Mouse (Mus musculus): ENCODE results near the gene Usp31.

The Usp31 gene

DNA sequence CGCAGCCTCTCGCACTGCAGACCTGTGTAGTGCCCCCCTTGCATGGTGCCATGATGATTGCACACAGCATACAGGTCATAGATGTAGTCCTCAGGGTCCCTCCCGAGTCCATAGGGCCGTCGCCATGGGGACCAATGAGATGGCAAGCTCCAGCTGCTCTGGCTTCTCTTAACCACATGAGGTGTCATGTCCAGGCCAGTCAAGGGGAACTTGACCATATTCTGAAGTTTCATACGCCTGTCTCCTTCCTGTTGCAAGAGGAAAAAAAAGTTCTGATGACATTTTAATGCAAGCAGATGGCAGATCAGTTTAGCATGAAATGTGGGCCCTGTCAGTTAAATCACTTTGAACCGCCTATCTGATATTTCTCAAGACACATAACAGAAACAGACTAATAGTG, 48.2 kb downstream of the Usp31 start:
- DNase-seq (ENCODE audit: low read depth), result no peak

GRCm38 (mm10) chr7:121654675-121655074, 52.4 kb downstream of the Usp31 start:
- DNase-seq (ENCODE audit: low read depth), result no peak

GRCm38 (mm10) chr7:121652629-121653028, 54.4 kb downstream of the Usp31 start:
- no peak for DNase-seq (ENCODE audit: low read depth)

DNA sequence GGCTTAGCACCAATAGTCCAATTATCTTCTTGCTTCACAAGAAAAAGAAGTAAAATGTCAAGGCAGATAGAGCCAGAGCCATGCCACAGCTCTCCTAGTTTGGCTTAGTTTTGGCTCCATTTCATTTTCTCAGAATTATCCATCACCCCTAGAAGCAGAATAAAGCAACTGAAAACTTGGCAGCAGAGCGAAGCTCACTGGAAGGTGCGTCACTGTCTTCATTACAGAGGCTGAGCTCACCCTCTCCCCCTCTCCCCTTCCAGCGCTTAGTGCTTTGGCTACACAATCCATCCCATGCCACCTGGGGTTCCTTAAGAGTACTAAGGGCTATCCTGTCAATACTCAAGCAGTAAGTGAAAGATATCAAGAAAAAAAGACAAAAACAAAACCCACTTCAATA, 56.3 kb downstream of the Usp31 start:
- no peak for DNase-seq (ENCODE audit: low read depth)

DNA sequence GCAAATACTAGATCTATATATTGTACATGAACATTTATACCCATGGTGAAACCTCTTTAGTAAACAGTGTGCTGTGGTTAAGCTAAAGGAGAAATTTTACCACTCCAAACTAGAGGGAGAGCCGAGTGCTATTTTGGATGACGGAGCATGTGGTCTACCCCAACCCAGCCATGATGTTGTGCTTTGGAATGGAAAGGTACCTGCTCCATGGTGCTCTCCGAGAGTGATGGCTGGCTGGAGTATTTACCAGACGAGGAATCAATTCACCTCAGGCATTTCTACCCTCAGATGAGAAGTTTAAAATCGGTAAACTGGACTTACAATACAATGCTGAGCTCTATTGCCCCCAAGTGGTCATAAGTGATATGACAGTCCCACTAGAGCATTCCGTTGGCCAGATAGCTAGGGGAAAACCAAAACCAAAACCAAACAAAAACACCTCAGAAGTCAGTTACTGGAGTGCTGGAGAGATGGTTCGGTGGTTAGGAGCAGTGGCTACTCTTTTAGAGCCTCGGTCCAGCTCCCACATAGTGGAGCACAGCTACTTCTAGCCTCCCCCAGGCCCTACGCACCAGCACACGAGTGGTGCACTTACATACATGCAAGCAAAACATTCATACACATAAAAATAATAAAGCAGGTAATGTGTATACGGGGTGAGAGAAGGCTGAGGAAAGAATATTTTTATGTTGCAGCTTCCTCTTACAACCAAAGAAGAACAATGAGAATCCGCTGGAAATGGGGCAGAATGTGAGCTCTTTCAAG, 65.9 kb downstream of the Usp31 start:
- DNase-seq (ENCODE audit: low read depth), result peak; percentile 87

DNA sequence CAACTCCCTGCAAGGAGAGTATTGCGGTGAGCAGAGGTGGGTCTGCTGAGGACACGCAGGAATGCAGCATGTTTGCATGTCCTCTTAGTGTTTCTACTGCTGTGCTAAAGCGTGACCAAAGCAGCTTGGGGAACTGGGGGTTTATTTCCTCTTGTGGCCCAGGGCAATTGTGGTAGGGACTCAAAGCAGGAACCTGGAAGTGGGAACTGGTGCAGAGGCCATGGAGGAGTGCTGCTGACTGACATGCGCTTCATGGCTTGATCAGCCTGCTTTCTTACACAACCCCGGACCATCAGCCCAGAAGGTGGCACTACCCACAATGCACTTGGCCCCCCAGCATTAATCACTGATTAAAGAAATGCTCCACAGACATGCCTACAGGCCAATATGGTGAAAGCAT, 70.3 kb downstream of the Usp31 start:
- DNase-seq (ENCODE audit: low read depth), result no peak

DNA sequence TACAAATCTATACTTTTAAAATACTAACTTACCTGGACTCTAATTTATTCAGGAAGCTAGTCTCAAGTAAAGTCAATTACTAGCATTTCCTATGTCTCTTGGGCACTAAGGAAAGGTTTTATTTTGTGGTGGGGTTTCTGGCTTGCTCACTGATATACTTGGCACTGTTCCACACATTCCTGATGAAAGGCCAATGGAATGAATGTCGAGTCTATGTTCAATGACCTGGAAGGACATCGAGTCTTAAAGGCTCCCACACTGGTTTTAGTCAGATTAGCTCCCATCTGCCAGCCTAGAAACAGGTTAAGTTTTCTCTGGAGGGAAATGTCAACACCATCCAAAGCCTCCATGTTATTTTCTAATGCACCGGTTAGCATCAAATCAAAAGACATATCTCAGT, 72.8 kb downstream of the Usp31 start:
- DNase-seq (ENCODE audit: low read depth), result no peak

- DNase-seq (ENCODE audit: low read depth), result no peak
Measured at GRCm38 (mm10) chr7:121622835-121623420, 84.1 kb downstream of the Usp31 start.

DNA sequence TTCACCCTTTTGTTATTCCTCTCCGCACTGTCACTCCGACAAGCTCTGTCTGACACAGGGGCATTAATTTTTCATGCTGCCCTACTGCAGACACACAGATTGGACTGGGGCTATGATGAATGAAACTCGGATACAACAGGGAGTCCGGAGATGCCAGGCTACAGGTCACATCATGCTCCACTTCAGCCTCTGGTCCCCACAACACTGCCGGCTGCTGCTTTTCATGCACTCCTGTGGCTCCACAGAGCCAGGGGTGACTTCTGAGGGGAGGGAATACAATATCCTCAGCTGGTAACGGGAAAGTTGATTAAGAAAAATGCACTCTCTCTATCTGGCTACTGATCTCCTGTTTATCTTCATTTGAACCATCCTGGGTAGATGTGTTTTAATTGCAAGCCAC, 84.6 kb downstream of the Usp31 start:
- DNase-seq (ENCODE audit: low read depth), result no peak

- no peak for DNase-seq (ENCODE audit: low read depth)
Measured at GRCm38 (mm10) chr7:121601697-121602096, 105.4 kb downstream of the Usp31 start.

DNA sequence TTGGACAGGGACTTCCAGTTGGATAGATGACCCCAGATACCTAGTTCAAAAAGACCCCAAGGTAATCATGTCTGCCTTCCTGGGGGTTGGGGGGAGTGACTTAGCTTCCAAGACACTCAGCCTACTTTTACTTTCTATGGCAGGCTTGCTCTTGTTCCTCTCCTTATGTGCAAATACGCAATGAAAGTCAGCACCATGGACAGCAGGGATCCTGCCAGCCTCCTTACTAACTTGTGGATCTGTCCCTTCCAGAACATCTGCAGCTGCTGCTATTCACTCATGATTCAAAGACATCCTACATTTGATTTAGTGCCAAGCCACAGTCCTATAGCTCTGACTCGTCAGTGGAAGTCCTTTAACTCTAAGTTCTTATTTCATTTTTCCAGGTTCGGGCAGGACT, 110.7 kb downstream of the Usp31 start:
- no peak for DNase-seq (ENCODE audit: low read depth)

GRCm38 (mm10) chr7:121595496-121595895, 111.6 kb downstream of the Usp31 start:
- no peak for DNase-seq (ENCODE audit: low read depth)

- DNase-seq (ENCODE audit: low read depth), result no peak
Measured at GRCm38 (mm10) chr7:121595085-121595484, 112.0 kb downstream of the Usp31 start.

GRCm38 (mm10) chr7:121594623-121595022, 112.4 kb downstream of the Usp31 start:
- DNase-seq (ENCODE audit: low read depth), result no peak

Measured in induced T-regulatory cell, adult 2 months (primary cell).